Mouse (Mus musculus): ENCODE results near the gene Mns1. TPM values are rescaled to one million over a fixed set of nuclear protein-coding genes. Genes with fewer than 3 reads are reported as not detected.

Mns1 gene
- polyA plus RNA-seq, 1 experiment, result 1.3 TPM

GRCm38 (mm10) chr9:72403421-72403820 lies 34.4 kb upstream of the Mns1 start:
- 0 out of 2 replicates have a peak, but pooled peaks cover 2% of the 10 kb centered on the region for H3K4me1 ChIP-seq (ENCODE audit: control insufficient read depth, insufficient read depth, low read length)
- no peak for TF ChIP-seq CTCF (IDR thresholded peaks at IDR 0.05; ENCODE audit: insufficient read depth, low read length)
- no peak for TF ChIP-seq POLR2A (IDR thresholded peaks at IDR 0.05; ENCODE audit: borderline replicate concordance, extremely low read depth, low read depth, low read length)
- DNase-seq, result no peak

GRCm38 (mm10) chr9:72404446-72404845 lies 33.4 kb upstream of the Mns1 start:
- 88% methylated on average over 8 of the region's 8 CpGs for WGBS
- DNase-seq, result no peak

More at GRCm38 (mm10) chr9:72403421-72403820, 34.4 kb upstream of the Mns1 start:
- H3K4me3 ChIP-seq (replicated peaks; ENCODE audit: extremely low read depth, low read depth, low read length), result no peak overlapping the region
- WGBS, result 67% methylated on average over 6 of the region's 6 CpGs

GRCm38 (mm10) chr9:72404934-72405333 lies 32.9 kb upstream of the Mns1 start:
- no peak for DNase-seq
- Histone ChIP-seq H3K4me3 (replicated peaks; ENCODE audit: extremely low read depth, low read depth, low read length) (no peak overlapping the region), H3K4me1 (ENCODE audit: control insufficient read depth, insufficient read depth, low read length) (0 out of 2 replicates have a peak, but pooled peaks cover 2% of the 10 kb centered on the region)
- WGBS, result 78% methylated on average over 3 of the region's 3 CpGs
- TF ChIP-seq CTCF (IDR thresholded peaks at IDR 0.05; ENCODE audit: insufficient read depth, low read length), result no peak
- no peak for TF ChIP-seq POLR2A (IDR thresholded peaks at IDR 0.05; ENCODE audit: borderline replicate concordance, extremely low read depth, low read depth, low read length)

More at GRCm38 (mm10) chr9:72404446-72404845, 33.4 kb upstream of the Mns1 start:
- TF ChIP-seq CTCF (IDR thresholded peaks at IDR 0.05; ENCODE audit: insufficient read depth, low read length), result no peak
- TF ChIP-seq POLR2A (IDR thresholded peaks at IDR 0.05; ENCODE audit: borderline replicate concordance, extremely low read depth, low read depth, low read length), result no peak
- Histone ChIP-seq H3K4me1 (ENCODE audit: control insufficient read depth, insufficient read depth, low read length) (0 out of 2 replicates have a peak, but pooled peaks cover 2% of the 10 kb centered on the region), H3K4me3 (replicated peaks; ENCODE audit: extremely low read depth, low read depth, low read length) (no peak overlapping the region)

GRCm38 (mm10) chr9:72405882-72406638 lies 31.8 kb upstream of the Mns1 start:
- no peak for DNase-seq
- TF ChIP-seq POLR2A (IDR thresholded peaks at IDR 0.05; ENCODE audit: borderline replicate concordance, extremely low read depth, low read depth, low read length) (no peak), CTCF (IDR thresholded peaks at IDR 0.05; ENCODE audit: insufficient read depth, low read length) (no peak)
- H3K4me3 ChIP-seq (replicated peaks; ENCODE audit: extremely low read depth, low read depth, low read length), result no peak overlapping the region
- WGBS, result 81% methylated on average over 9 of the region's 9 CpGs
- H3K4me1 ChIP-seq (ENCODE audit: control insufficient read depth, insufficient read depth, low read length), result 0 out of 2 replicates have a peak, but pooled peaks cover 2% of the 10 kb centered on the region

GRCm38 (mm10) chr9:72408131-72408586 lies 29.7 kb upstream of the Mns1 start:
- WGBS, result 8% methylated on average over 12 of the region's 12 CpGs
- peak; percentile 77 for DNase-seq
- H3K4me1 ChIP-seq (ENCODE audit: control insufficient read depth, insufficient read depth, low read length), result 0 out of 2 replicates have a peak, but pooled peaks cover 2% of the 10 kb centered on the region
- TF ChIP-seq CTCF (IDR thresholded peaks at IDR 0.05; ENCODE audit: insufficient read depth, low read length) (peak; percentile 97), POLR2A (IDR thresholded peaks at IDR 0.05; ENCODE audit: borderline replicate concordance, extremely low read depth, low read depth, low read length) (no peak)
- peak overlapping the region; percentile 12 for H3K4me3 ChIP-seq (replicated peaks; ENCODE audit: extremely low read depth, low read depth, low read length)

- Histone ChIP-seq H3K4me3 (replicated peaks; ENCODE audit: extremely low read depth, low read depth, low read length) (no peak overlapping the region), H3K4me1 (ENCODE audit: control insufficient read depth, insufficient read depth, low read length) (0 out of 2 replicates have a peak, but pooled peaks cover 2% of the 10 kb centered on the region)
- 32% methylated on average over 15 of the region's 15 CpGs for WGBS
- TF ChIP-seq POLR2A (IDR thresholded peaks at IDR 0.05; ENCODE audit: borderline replicate concordance, extremely low read depth, low read depth, low read length) (no peak), CTCF (IDR thresholded peaks at IDR 0.05; ENCODE audit: insufficient read depth, low read length) (no peak)
- no peak for DNase-seq
These were observed 28.2 kb upstream of the Mns1 start for GRCm38 (mm10) chr9:72409381-72410225.

- H3K4me3 ChIP-seq (replicated peaks; ENCODE audit: extremely low read depth, low read depth, low read length), result no peak overlapping the region
- no peak for TF ChIP-seq POLR2A (IDR thresholded peaks at IDR 0.05; ENCODE audit: borderline replicate concordance, extremely low read depth, low read depth, low read length)
- TF ChIP-seq CTCF (IDR thresholded peaks at IDR 0.05; ENCODE audit: insufficient read depth, low read length), result no peak
- H3K4me1 ChIP-seq (ENCODE audit: control insufficient read depth, insufficient read depth, low read length), result 0 out of 2 replicates have a peak, but pooled peaks cover 2% of the 10 kb centered on the region
- no peak for DNase-seq
- WGBS, result 93% methylated on average over 2 of the region's 2 CpGs
These were observed 26.1 kb upstream of the Mns1 start for GRCm38 (mm10) chr9:72411746-72412145.

- no peak for DNase-seq
- no peak overlapping the region for H3K4me3 ChIP-seq (replicated peaks; ENCODE audit: extremely low read depth, low read depth, low read length)
- no peaks in the 10 kb centered on the region for H3K4me1 ChIP-seq (ENCODE audit: control insufficient read depth, insufficient read depth, low read length)
- WGBS, result 82% methylated on average over 3 of the region's 3 CpGs
- no peak for TF ChIP-seq CTCF (IDR thresholded peaks at IDR 0.05; ENCODE audit: insufficient read depth, low read length)
- no peak for TF ChIP-seq POLR2A (IDR thresholded peaks at IDR 0.05; ENCODE audit: borderline replicate concordance, extremely low read depth, low read depth, low read length)
These were observed 19.4 kb upstream of the Mns1 start for GRCm38 (mm10) chr9:72418443-72418842.

GRCm38 (mm10) chr9:72420490-72420889 lies 17.3 kb upstream of the Mns1 start:
- no peak overlapping the region for H3K4me3 ChIP-seq (replicated peaks; ENCODE audit: extremely low read depth, low read depth, low read length)
- DNase-seq, result no peak
- WGBS, result 79% methylated on average over 3 of the region's 3 CpGs
- H3K4me1 ChIP-seq (ENCODE audit: control insufficient read depth, insufficient read depth, low read length), result no peaks in the 10 kb centered on the region
- TF ChIP-seq CTCF (IDR thresholded peaks at IDR 0.05; ENCODE audit: insufficient read depth, low read length), result no peak
- no peak for TF ChIP-seq POLR2A (IDR thresholded peaks at IDR 0.05; ENCODE audit: borderline replicate concordance, extremely low read depth, low read depth, low read length)

All from lung, adult 2 months (tissue).